Mouse (Mus musculus) intestine, embryonic 16.5 days (tissue): ENCODE results near the gene H2-M5. TPM values are rescaled to one million over a fixed set of nuclear protein-coding genes. Genes with fewer than 3 reads are reported as not detected.
A peak's percentile ranks its signal among the peaks of the same experiment; 100 is the strongest.

Experiments
- ATAC-seq: fragments of 200-750 bp; cut with Nextera tagmentation; 2 replicates; pipeline ENCODE4 v1.8.0; 2017; ENCODE audit warnings: moderate TSS enrichment, moderate library complexity
- H3K27ac ChIP-seq: fragments of 300-500 bp; sonication (generic); 2 replicates; pipeline ENCODE4 v1.5.1; 2014; ENCODE audit warnings: mild to moderate bottlenecking, low read length
- H3K27me3 ChIP-seq: fragments of 300-500 bp; sonication (generic); replicated peaks from 2 replicates; pipeline ENCODE4 v1.6.1; 2014; ENCODE audit warnings: low read length, control low read depth, mixed read lengths; ENCODE audit not compliant: control insufficient read depth, insufficient read depth
- H3K36me3 ChIP-seq: fragments of 300-500 bp; sonication (generic); 2 replicates; pipeline ENCODE4 v1.6.1; 2014; ENCODE audit warnings: low read length, control low read depth; ENCODE audit not compliant: control insufficient read depth, insufficient read depth
- H3K4me1 ChIP-seq: fragments of 300-500 bp; sonication (generic); 2 replicates; pipeline ENCODE4 v1.6.1; 2014; ENCODE audit warnings: low read length, control low read depth, mixed read lengths; ENCODE audit not compliant: control insufficient read depth, insufficient read depth
- H3K4me2 ChIP-seq: fragments of 300-500 bp; sonication (generic); 2 replicates; pipeline ENCODE4 v1.6.1; 2014; ENCODE audit warnings: low read depth, low read length, control low read depth
- H3K4me3 ChIP-seq: fragments of 300-500 bp; sonication (generic); 2 replicates; pipeline ENCODE4 v1.5.1; 2014; ENCODE audit warnings: mild to moderate bottlenecking, low read length
- H3K9ac ChIP-seq: fragments of 300-500 bp; sonication (generic); 2 replicates; pipeline ENCODE4 v1.6.1; 2014; ENCODE audit warnings: low read depth, low read length
- H3K9me3 ChIP-seq: fragments of 300-500 bp; sonication (generic); 2 replicates; pipeline ENCODE4 v1.6.1; 2016; ENCODE audit warnings: low read length, control low read depth; ENCODE audit not compliant: control insufficient read depth
- WGBS: fragments of 180-500 bp; shearing (Covaris S2); extraction: QIAGEN DNeasy Blood & Tissue Kit; methylation state at CpG from one replicate; pipeline ENCODE4 v1.1.7; 2014; 5-methylcytosine and 5-hydroxymethylcytosine counted together
- polyA plus RNA-seq: library from polyadenylated mRNA; unstranded; fragments of >200 nt; fragmentation: Nextera tagmentation; extraction: Ambion mirVana; gene quantifications from 2 replicates; pipeline ENCODE4 v1.2.1, GENCODE M21; 2015

Gene H2-M5
- polyA plus RNA-seq, 1 experiment from 2014 or later: 0.22 TPM

GRCm38 (mm10) chr17:36943691-36944090 is 45.6 kb downstream of the H2-M5 start:
- WGBS: 25% methylated on average over 5 of the region's 5 CpGs
- H3K4me3 ChIP-seq: peak overlapping the region; percentile 51
- H3K4me1 ChIP-seq: peaks cover 8% of the 10 kb centered on the region
- H3K36me3 ChIP-seq: no peaks in the 10 kb centered on the region
- no peak overlapping the region for H3K4me2 ChIP-seq
- no peak overlapping the region for H3K9ac ChIP-seq
- H3K9me3 ChIP-seq: no peaks in the 10 kb centered on the region
- no peak overlapping the region for H3K27ac ChIP-seq
- no peak for ATAC-seq
- peaks cover 23% of the 10 kb centered on the region for H3K27me3 ChIP-seq

GRCm38 (mm10) chr17:36942791-36943471 is 46.4 kb downstream of the H2-M5 start, which contains the start of gene Rnf39:
Gene Rnf39 (plus strand): TSS chr17:36942918.
- Histone ChIP-seq H3K27me3 (peaks cover 23% of the 10 kb centered on the region), H3K9ac (peak within 1 kb of the TSS; percentile 65), H3K4me2 (peak within 1 kb of the TSS; percentile 90), H3K27ac (peak within 1 kb of the TSS; percentile 9; the same call in 1 of the 2 replicates), H3K4me3 (peak within 1 kb of the TSS; percentile 51), H3K36me3 (no peaks in the 10 kb centered on the region), H3K9me3 (no peaks in the 10 kb centered on the region), H3K4me1 (peaks cover 8% of the 10 kb centered on the region)
- WGBS: 1% methylated on average over 58 of the region's 59 CpGs
- ATAC-seq: peak; percentile 55

- Histone ChIP-seq H3K4me3 (peak overlapping the region; percentile 51), H3K9ac (peak overlapping the region; percentile 65; the same call in 1 of the 2 replicates), H3K27me3 (peaks cover 23% of the 10 kb centered on the region), H3K9me3 (no peaks in the 10 kb centered on the region), H3K27ac (no peak overlapping the region), H3K4me1 (peaks cover 8% of the 10 kb centered on the region), H3K4me2 (peak overlapping the region; percentile 90), H3K36me3 (no peaks in the 10 kb centered on the region)
- 0 out of 2 replicates have a peak, but pooled peaks have one; percentile 9 for ATAC-seq
- 46% methylated on average over 10 of the region's 10 CpGs for WGBS
Measured at GRCm38 (mm10) chr17:36942391-36942790, 46.9 kb downstream of the H2-M5 start.

- ATAC-seq: no peak
- H3K9ac ChIP-seq: no peak overlapping the region
- WGBS: 71% methylated on average over 2 of the region's 2 CpGs
- H3K27me3 ChIP-seq: peaks cover 15% of the 10 kb centered on the region
- no peak overlapping the region for H3K4me3 ChIP-seq
- H3K4me1 ChIP-seq: peaks cover 5% of the 10 kb centered on the region
- H3K9me3 ChIP-seq: no peaks in the 10 kb centered on the region
- no peak overlapping the region for H3K27ac ChIP-seq
- H3K36me3 ChIP-seq: no peaks in the 10 kb centered on the region
- H3K4me2 ChIP-seq: no peak overlapping the region
Measured at GRCm38 (mm10) chr17:36938056-36938455, 51.3 kb downstream of the H2-M5 start.

Other genes with a start within 250 kb of the H2-M5 start
- not detected in 2 replicates for gene H2-M10.5, start 216.6 kb downstream of the H2-M5 start, polyA plus RNA-seq
- gene H2-M10.6, start 177.4 kb downstream of the H2-M5 start, polyA plus RNA-seq: not detected in 2 replicates
- 36.5 and 39.2 TPM in 2 replicates for gene Trim26, start 152.4 kb downstream of the H2-M5 start, polyA plus RNA-seq
- 8.5 and 11.6 TPM in 2 replicates for gene Trim15, start 122.3 kb downstream of the H2-M5 start, polyA plus RNA-seq
- gene Trim10, start 120.0 kb downstream of the H2-M5 start, polyA plus RNA-seq: 3.3 and 5.7 TPM in 2 replicates
- 2.3 and 2.6 TPM in 2 replicates for gene Trim40, start 99.4 kb downstream of the H2-M5 start, polyA plus RNA-seq
- 63.1 and 69.7 TPM in 2 replicates for gene Trim31, start 91.4 kb downstream of the H2-M5 start, polyA plus RNA-seq
- gene Rnf39, start 46.6 kb downstream of the H2-M5 start, polyA plus RNA-seq: 1.8 and 2.4 TPM in 2 replicates
- 92.1 and 101 TPM in 2 replicates for gene Ppp1r11, start 37.8 kb downstream of the H2-M5 start, polyA plus RNA-seq
- gene Znrd1, start 31.0 kb downstream of the H2-M5 start, polyA plus RNA-seq: 68.5 and 72.2 TPM in 2 replicates
- 6.1 and 6.6 TPM in 2 replicates for gene Znrd1as, start 30.9 kb downstream of the H2-M5 start, polyA plus RNA-seq
- not detected in 2 replicates for gene 2410137M14Rik, start 8.3 kb downstream of the H2-M5 start, polyA plus RNA-seq
- gene Zfp57, start 11.6 kb upstream of the H2-M5 start, polyA plus RNA-seq: 41.3 and 43.2 TPM in 2 replicates
- gene Mog, start 33.9 kb upstream of the H2-M5 start, polyA plus RNA-seq: not detected in 2 replicates
- gene Gabbr1, start 56.4 kb upstream of the H2-M5 start, polyA plus RNA-seq: 5.4 and 6.2 TPM in 2 replicates
- gene Olfr90, start 99.0 kb upstream of the H2-M5 start, polyA plus RNA-seq: not detected in 2 replicates
- not detected in 2 replicates for gene Olfr91, start 108.7 kb upstream of the H2-M5 start, polyA plus RNA-seq
- not detected in 2 replicates for gene Olfr92, start 130.6 kb upstream of the H2-M5 start, polyA plus RNA-seq
- gene Olfr93, start 172.0 kb upstream of the H2-M5 start, polyA plus RNA-seq: not detected in 2 replicates
- not detected in 2 replicates for gene Ubd, start 204.4 kb upstream of the H2-M5 start, polyA plus RNA-seq
- gene Olfr94, start 211.5 kb upstream of the H2-M5 start, polyA plus RNA-seq: not detected in 2 replicates
- gene Olfr95, start 223.6 kb upstream of the H2-M5 start, polyA plus RNA-seq: not detected in 2 replicates
- gene Olfr96, start 230.6 kb upstream of the H2-M5 start, polyA plus RNA-seq: not detected in 2 replicates
- not detected in 2 replicates for gene Olfr97, start 247.8 kb upstream of the H2-M5 start, polyA plus RNA-seq